Mouse (Mus musculus): ENCODE measurements around the gene Chn1.
A peak's percentile ranks its signal among the peaks of the same experiment; 100 is the strongest.

Chn1 gene

DNA sequence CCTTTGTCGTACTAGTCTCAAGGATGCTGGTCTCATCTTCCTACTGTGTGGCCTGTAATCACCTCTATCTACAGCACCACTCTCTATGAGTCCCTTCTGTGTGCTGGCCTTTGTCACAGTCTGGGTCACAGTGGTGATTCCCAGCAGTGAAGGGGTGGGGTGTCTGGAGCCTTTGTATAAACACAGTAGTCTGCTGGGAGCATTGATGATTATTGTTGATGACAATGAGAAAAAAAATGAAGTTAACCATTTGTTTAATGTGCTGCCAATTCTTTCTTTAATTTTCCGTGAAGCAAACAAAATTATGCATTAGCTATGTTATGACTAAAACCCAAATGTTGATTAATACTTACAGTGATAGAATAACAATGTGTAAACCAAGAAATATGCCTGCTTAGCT, 186.2 kb downstream of the Chn1 start:
- DNase-seq, result no peak

DNA sequence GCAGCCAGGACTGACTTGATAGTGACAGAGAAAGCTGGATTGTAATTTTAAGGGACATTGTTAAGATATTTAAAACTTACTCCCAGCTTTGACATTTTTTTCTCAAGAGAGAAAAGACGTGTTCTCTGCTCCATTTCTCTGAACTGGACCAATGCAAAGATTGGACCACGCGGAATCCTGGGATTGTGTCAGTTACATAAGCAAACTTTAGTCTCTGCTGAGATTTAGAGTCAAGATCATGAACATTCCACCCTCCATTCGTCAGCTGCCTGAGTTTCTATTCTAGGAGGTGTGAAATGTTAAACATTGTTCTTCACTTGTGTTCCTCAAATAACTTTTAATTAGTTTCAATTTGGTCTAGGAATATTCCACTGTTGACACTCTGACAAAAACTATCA, 188.0 kb downstream of the Chn1 start:
- no peak for DNase-seq

DNA sequence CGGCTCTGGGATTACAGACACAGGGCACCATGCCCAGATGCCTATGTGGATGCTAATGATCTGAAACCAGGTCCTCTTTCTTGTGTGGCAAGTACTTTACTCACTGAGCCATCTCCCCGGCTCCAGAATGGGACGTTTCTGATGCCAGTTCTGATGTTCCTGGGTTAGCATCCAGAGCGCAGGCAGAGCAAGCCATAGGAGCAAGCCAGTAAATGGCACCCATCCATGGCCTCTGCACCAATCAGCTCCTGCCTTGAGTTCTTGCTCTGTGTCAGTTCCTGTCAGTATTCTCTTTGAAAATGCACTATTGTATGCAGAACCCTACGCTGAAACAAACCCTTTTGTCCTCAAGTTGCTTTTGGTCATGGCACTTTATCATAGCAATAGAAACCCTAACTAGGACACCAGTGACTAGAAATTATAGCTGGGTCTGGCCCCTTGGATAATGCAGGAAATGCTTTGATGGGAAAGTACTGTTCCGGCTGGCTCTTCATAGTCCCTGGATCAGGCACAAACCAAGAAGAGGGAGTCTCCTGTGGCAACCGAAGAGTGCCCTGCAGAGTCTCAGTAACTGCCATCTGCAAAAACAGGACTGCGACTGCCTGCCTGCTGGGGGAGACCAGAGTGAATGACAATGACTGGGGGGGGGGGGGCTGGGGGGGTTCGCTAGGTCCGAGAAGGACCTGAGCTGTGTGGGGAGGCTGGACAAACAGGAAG, 188.6 kb downstream of the Chn1 start:
- no peak for DNase-seq

DNA sequence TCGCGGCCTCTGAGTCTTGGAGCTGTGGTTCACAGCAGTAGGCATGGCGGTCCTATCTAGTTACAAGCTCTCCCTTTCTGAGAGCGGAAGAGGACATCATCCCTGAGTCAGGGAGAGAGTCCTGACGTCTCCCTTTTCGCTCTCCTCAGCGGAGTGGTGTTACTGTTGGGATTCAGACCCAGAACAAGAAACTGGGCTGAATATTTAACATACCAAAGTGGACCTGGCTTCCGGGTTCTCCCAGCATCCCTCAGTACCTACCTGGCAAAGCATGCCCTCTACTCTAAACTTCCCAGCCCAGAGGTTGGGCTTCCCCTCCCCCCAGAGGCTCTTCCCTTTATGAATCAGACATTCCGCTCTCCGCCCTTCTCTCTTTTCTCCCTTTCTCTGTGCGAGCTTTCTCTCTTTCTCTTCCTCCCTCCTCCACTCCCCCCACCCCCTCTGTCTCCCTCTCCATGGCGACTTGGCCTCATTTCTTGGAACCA, 189.8 kb downstream of the Chn1 start:
- DNase-seq, result no peak

DNA sequence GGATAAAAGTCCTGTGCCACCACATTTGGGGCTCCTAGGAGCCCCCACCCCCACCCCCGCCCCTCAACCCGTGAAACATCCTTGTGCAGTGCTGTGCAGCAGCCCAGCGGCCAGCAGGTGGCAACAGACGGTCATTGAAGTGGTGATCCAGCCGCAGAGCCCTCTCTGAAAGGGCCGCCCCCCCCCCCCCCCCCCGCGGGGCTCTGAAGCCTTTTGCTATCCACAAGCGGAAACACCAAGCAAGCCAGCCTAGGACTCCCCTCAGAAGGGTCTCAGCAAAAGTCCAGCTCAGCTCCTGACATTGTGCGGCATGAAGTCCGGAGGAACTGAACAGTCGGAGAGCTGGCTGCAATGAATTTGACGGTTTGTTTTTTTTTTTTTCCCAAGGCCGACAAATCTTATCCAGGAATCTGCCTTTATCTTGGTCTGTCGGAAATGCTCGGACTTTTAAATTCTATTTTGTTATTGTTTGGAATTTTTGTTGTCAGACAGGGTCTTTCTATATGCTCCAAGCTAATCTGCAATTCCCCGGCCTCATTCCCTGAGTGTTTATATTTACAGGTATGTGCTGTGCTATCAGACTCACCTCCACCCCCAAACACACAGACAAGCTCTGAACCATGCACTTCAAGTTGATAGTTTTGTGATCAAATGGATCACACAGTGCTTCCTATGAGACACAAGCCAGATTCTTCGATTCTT, 190.3 kb downstream of the Chn1 start:
- DNase-seq, result peak; percentile 85

DNA sequence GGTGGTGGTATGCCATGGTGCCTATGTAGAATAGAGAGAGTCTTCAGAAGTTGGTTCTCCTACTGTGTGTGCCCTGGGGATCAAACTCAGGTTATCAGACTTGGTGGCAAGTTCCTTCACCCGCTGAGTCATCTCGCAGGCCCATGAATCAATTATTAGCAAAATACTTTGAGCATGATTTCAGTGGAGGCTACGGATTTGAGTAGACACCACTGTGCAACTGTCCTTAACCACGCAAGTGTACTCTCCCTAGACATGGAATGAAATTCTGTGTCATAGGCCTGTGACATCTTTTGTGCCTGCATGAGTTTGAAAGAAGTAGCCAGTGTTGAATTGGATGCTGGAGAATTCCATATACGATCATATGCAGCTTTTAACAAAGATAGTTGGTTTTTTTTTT, 194.4 kb downstream of the Chn1 start:
- DNase-seq, result no peak

DNA sequence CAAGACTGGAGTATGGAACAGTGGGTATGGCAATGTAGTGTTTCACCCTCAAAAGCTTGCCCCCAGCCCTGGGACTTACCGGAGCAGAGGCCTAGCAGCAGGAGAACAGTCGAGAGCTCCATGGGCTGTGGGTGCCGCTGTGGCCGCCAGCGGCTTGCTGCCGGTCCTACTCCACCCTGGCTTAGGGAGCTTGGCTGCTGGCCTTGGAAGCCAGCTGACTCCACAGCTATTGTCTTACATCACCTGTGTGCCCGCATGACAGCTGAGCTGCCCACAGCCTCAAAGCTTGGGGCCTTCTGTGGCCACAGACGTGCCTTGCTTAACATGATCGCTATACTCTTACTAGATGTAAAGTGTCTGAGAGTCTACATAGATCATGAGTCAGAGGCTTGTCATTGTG, 195.0 kb downstream of the Chn1 start, which contains the start of gene Chrna1:
Chrna1 (minus strand) TSS at position 173 of the 400 bp plus-strand sequence.
- no peak for DNase-seq

DNA sequence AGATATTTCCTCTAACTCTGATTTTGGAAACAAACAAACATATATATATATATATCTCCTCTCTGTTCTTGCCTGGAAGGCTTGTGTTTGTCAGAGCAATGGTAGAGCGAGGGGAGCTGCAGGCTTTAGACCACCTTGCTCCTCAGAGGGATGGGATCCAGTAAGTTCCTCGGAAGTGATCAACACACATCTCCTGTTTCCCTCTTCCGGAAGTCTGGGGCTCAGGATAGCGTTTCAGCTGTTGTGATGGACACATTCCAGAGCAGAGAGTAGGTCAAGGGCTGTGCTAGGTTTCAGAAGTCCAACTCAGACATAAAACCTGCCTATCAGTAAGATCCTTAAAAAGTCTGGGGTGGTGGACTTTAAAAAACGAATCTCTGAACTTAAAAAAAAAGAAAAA, 196.0 kb downstream of the Chn1 start:
- DNase-seq, result no peak

DNA sequence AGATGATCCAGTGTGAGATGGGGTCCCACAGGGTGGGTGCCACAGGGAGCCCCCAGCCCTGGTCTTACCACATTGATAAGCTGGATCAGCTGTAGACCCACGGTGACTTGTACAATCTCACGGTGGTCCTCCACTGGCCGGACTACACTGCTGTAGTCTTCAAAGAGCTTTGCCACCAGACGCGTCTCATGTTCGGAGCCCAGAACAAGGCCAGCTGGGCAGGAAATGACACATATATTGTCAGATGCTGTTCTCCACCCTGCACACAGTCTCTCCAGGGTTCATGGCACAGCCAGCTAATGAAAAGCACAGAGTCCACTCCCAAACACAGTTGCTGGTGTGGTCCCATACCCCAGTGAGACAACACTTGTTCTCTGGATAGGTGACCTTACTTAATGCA, 200.7 kb downstream of the Chn1 start:
- DNase-seq, result no peak

DNA sequence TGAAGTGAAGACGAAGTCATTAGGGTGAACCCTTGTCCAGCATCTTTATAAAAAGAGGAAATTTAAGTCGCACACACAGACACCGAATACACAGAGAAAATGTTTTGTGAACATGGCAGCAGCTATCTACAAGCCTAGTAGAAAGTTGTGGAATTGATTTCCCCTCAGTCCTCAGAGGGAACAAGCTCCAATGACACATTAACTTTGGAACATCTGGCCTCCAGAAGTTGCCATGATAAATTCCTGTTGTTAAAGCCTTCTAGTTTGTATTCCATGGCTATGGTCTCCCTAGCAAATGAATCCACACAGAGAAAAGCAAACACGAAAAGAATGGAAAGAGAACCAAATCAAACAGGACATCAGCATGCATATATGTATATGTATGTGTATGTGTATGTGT, 201.6 kb downstream of the Chn1 start:
- DNase-seq, result no peak

DNA sequence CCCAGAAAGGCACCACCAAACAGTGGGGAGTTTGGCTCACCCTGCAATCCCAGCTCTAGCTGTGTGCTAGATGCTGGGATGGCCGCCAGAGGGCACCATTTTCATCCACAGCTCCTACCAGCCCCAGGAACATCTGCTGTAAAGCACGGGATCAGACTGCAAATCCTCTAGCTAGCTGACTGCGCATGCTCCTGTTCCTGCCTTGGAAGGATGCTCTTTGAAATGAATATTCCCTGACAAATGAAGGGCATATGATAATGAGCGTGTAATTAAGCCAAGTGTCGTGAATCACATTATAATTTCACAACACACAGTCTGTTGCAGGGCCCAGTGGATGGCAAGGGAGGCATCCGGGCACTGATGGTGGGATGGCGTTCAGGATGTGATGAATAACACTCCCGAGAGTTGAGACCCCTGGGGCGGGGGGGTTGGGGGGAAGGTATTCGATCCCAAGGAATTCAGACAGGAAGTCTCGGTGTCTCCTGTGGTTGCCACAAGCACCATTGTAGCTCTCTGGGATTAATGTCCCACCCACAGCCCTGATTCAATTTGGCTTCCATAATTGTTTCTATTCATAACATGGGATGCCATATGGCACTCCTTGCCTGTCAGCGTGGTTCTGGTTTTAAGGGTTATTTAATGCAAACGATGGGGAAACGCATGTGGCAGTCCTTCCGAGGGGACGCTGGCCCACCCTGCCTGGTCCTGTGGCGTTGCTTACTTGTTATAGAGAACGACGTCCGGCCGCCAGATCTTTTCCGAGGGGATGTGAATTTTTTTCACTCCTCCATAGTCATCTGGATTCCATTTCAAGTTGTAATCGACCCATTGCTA, 202.4 kb downstream of the Chn1 start:
- DNase-seq, result peak; percentile 89

DNA sequence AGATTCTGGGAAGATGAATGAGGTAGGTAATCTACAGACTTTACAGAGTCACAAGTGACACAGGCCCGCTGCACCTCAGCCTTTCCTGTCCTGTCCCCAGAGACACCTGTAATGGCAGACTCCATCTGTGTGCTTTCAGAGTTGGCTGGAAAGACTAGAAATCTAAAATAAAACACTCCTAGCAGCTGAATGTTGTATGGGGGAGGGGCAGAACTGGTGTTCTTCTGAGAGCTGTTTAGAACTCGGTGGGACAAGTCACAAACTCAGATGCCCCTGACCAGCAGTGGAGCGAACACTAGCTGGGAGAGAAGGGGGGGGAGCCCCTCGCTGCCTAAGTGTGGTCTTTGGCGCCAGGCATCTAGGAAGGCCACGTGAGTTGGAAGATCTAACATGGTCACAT, 203.2 kb downstream of the Chn1 start:
- DNase-seq, result no peak

DNA sequence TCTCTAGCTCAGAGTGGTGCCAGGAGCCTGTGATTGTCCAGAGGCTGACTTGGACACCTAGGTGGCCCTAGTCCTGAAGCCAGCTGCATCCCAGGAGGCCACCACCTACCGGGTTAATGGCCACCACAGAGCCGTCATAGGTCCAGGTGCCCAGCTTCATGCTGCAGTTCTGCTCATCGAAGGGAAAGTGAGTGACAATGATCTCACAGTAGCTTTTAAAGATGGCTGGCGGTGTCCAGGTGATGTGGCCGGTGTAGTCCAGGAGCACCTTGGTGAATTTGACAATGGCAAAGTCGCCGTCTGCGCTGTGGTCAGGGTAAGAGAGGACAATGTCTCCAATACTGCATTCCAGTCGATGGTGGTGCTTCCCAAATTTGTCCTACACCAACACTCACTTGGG, 203.8 kb downstream of the Chn1 start:
- DNase-seq, result no peak

DNA sequence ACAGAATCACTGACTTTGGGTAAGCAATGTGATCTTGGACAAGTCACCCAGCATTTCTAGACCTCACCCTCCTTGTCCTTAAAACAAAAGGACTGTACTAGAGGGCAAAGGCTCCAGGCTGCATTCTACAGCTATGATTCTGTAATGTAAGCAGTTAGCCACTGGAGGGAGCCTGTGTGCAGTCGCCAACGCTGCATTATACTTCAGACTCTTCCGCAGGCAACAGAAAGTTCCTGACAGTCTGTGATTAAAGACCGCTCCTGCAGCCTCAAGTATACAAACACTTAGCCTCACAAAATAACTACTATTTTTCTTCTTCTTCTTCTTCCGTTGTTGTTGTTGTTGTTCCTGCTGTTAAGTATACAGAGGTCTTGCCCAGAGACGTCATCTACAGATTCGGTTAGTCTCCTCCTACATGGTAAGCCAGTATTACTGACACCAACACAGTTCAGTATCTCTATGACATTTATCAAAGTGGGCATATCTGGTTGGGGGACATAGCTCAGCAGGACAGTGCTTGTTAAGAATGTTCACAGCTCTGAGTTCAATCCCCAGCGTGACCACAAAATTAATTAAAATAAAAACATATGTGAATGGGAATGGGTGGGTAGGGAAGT, 208.0 kb downstream of the Chn1 start:
- peak; percentile 57 for DNase-seq

DNA sequence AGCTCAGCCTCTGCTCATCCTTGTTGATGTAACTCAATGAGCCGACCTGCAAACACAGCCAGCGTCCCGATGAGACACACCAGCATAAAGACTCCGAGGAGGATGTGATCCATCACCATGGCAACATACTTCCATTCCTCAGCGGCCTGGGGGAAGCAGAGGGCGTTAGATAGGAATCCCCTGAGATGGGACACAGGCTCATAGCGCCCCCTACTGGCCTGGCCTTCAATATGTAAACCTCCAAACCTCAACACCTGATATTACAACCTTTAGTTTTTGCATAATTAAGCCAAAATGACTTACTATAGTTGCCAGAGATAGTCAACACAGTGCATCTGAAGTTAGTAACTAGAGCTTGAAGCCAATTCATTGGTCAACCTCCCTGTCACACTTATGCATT, 209.0 kb downstream of the Chn1 start:
- peak; percentile 56 for DNase-seq

DNA sequence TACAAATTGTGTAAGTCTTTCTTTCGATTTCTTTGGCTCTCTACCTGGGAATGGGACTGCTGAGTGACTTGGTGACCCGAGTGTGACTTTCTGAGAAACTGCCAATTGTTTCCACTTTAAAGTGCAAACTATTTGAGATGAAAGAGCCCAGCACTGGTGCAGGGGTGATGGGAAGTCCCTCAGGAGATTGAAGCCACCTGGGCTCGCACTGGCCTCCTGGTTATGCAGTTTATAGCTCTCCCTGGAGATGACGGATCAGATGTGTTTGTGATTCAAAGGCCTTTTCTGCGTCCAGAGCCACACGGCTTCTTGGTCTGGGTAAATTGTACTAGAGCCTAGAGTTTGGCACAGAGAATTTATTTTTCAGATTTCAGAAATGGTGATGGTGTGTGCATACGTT, 211.5 kb downstream of the Chn1 start:
- no peak for DNase-seq

DNA sequence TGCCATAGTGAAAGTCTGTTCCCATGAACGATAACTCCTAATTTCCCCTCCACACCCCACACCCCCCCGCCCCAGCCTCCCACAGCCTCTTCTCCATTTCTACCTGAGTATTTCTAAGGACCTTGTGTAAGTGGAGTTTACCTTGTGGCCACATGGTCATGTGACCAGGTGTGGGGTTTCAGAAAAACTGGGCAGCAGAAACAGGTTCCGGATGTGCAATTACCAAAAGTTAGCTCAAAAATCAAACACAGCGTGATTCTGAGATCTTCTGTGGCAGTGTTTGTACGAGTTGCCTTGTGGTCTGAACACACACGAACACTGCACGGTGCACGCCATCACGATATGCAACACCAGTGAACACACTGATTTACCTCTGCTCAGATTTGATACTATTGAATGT, 212.5 kb downstream of the Chn1 start:
- DNase-seq, result no peak

DNA sequence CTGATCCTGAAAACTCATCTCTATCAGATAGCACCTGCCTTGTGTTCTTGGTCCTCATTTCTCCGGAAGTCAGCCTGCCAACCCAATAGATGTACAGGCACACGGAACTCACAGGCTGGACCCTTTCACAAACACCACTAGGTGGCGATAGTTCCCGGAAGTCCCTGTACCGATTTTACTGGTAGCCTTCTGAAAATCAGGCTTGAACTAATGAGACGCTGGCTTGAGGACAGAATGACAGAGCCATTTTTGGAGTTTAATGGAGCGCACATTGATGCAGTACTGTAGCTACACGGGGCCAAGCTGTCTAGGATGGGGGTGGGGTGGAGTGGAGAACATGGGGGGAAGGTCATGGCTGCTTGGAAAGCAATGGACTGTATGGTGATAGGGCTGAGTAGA, 213.5 kb downstream of the Chn1 start:
- DNase-seq, result no peak

DNA sequence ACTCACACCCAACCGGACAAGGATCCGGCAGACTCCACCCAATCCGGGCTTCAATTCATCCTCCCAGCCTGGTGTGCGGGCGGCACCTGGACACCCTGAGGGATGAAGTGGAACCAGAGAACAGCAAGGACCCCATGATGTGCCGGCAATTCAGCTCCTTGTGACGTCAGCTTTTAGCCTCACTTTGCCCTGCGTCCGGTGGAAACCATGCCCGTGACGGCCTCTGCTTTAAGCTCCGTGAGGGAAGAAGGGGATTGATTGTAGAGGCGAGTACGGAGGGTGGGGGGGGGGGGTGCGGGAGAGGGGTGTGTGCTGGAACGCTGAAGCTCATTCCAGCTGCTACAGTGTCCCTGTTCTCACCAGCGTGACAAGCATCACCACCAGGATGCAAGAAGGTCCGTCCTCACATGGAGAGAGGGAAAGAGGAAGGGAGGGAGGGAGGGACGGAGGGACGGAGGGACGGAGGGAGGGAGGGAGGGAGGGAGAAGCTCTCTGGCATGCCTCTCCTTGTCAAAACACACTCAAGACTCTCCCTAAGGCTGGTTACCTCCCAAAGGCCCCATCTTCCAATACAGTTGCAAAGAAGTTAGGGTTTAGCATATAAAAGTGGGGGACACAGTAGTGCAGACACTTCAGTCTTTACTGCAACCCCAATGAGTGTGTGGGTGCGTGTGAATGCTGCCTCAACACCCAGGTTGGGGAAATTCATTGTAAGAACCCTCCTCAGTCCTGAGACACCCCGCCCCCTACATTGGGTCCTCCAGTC, 214.1 kb downstream of the Chn1 start:
- DNase-seq, result no peak
